Mouse (Mus musculus) telencephalon, adult 2 months (tissue): Measurements from ENCODE around the gene 1110002E22Rik.

Experiments used
- DNase-seq: peaks from one replicate; pipeline ENCODE4 v3.0.0-alpha.2; 2011; ENCODE audit warnings: low read depth, low spot score

The 1110002E22Rik gene

GRCm38 (mm10) chr3:138106887-138107286 is 42.0 kb downstream of the 1110002E22Rik start:
- DNase-seq = no peak

- DNase-seq = no peak
Observed at GRCm38 (mm10) chr3:138110910-138111782, 46.3 kb downstream of the 1110002E22Rik start.

- no peak for DNase-seq
Observed at GRCm38 (mm10) chr3:138114106-138114505, 49.3 kb downstream of the 1110002E22Rik start.

- no peak for DNase-seq
Observed at GRCm38 (mm10) chr3:138116871-138117270, 52.0 kb downstream of the 1110002E22Rik start.

GRCm38 (mm10) chr3:138118392-138118791 is 53.5 kb downstream of the 1110002E22Rik start:
- DNase-seq = no peak

GRCm38 (mm10) chr3:138118831-138119230 is 54.0 kb downstream of the 1110002E22Rik start:
- no peak for DNase-seq

GRCm38 (mm10) chr3:138119444-138120105 is 54.7 kb downstream of the 1110002E22Rik start:
- no peak for DNase-seq

GRCm38 (mm10) chr3:138121461-138121860 is 56.6 kb downstream of the 1110002E22Rik start:
- no peak for DNase-seq

GRCm38 (mm10) chr3:138123842-138124241 is 59.0 kb downstream of the 1110002E22Rik start:
- no peak for DNase-seq

- no peak for DNase-seq
Observed at GRCm38 (mm10) chr3:138129110-138129509, 64.3 kb downstream of the 1110002E22Rik start.

GRCm38 (mm10) chr3:138130692-138131091 is 65.8 kb downstream of the 1110002E22Rik start:
- no peak for DNase-seq
